Mouse (Mus musculus) limb, embryonic 12.5 days (tissue): ENCODE measurements around the gene Tulp4. TPM values are rescaled to one million over a fixed set of nuclear protein-coding genes. Genes with fewer than 3 reads are reported as not detected.
A peak's percentile ranks its signal among the peaks of the same experiment; 100 is the strongest.

Experiments
- ATAC-seq: fragments of 200-750 bp; cut with Nextera tagmentation; 2 replicates; pipeline ENCODE4 v1.8.0; 2017; ENCODE audit warnings: low read depth, moderate TSS enrichment; ENCODE audit not compliant: insufficient number of reproducible peaks, insufficient read depth, low FRiP score, low TSS enrichment
- H3K27ac ChIP-seq: fragments of 300-500 bp; sonication (generic); 2 replicates; pipeline ENCODE4 v1.5.1; 2016; ENCODE audit warnings: mild to moderate bottlenecking, moderate library complexity
- H3K27me3 ChIP-seq: fragments of 300-500 bp; sonication (generic); 2 replicates; pipeline ENCODE4 v1.6.1; 2016; ENCODE audit warnings: mild to moderate bottlenecking, moderate library complexity
- H3K36me3 ChIP-seq: fragments of 300-500 bp; sonication (generic); 2 replicates; pipeline ENCODE4 v1.6.1; 2016; ENCODE audit warnings: mild to moderate bottlenecking, moderate library complexity
- H3K4me1 ChIP-seq: fragments of 300-500 bp; sonication (generic); replicated peaks from 2 replicates; pipeline ENCODE4 v1.6.1; 2016
- H3K4me2 ChIP-seq: fragments of 300-500 bp; sonication (generic); 2 replicates; pipeline ENCODE4 v1.6.1; 2016; ENCODE audit warnings: mild to moderate bottlenecking, moderate library complexity
- H3K4me3 ChIP-seq: fragments of 300-500 bp; sonication (generic); replicated peaks from 2 replicates; pipeline ENCODE4 v1.5.1; 2016; ENCODE audit warnings: mild to moderate bottlenecking
- H3K9ac ChIP-seq: fragments of 300-500 bp; sonication (generic); replicated peaks from 2 replicates; pipeline ENCODE4 v1.6.1; 2016; ENCODE audit warnings: mild to moderate bottlenecking, moderate library complexity
- H3K9me3 ChIP-seq: fragments of 300-500 bp; sonication (generic); 2 replicates; pipeline ENCODE4 v1.6.1; 2016; ENCODE audit warnings: mild to moderate bottlenecking, moderate library complexity
- WGBS: fragments of 180-500 bp; shearing (Covaris S2); methylation state at CpG from one replicate; pipeline ENCODE4 v1.1.7; 2016; 5-methylcytosine and 5-hydroxymethylcytosine counted together
- polyA plus RNA-seq: library from polyadenylated mRNA; unstranded; fragments of >200 nt; fragmentation: Nextera tagmentation; extraction: Ambion mirVana; gene quantifications from 2 replicates; pipeline ENCODE4 v1.2.1, GENCODE M21; 2016

The Tulp4 gene
- polyA plus RNA-seq, 1 experiment from 2014 or later: 103 TPM

- H3K4me2 ChIP-seq: no peak overlapping the region
- H3K4me1 ChIP-seq: no peaks in the 10 kb centered on the region
- H3K36me3 ChIP-seq: peaks cover 3% of the 10 kb centered on the region; the same call in 1 of the 2 replicates
- H3K27me3 ChIP-seq: no peaks in the 10 kb centered on the region
- ATAC-seq: no peak
- H3K4me3 ChIP-seq: no peak overlapping the region
- H3K9ac ChIP-seq: no peak overlapping the region
- H3K9me3 ChIP-seq: no peaks in the 10 kb centered on the region
- H3K27ac ChIP-seq: no peak overlapping the region
- WGBS: 88% methylated on average over 9 of the region's 9 CpGs
Measured at GRCm38 (mm10) chr17:6161916-6162315, 55.7 kb downstream of the Tulp4 start.

- no peaks in the 10 kb centered on the region for H3K4me1 ChIP-seq
- no peak overlapping the region for H3K4me2 ChIP-seq
- H3K27ac ChIP-seq: no peak overlapping the region
- ATAC-seq: no peak
- 81% methylated on average over 1 of the region's 1 CpGs for WGBS
- no peak overlapping the region for H3K9ac ChIP-seq
- H3K4me3 ChIP-seq: no peak overlapping the region
- no peaks in the 10 kb centered on the region for H3K9me3 ChIP-seq
- H3K36me3 ChIP-seq: no peaks in the 10 kb centered on the region
- no peaks in the 10 kb centered on the region for H3K27me3 ChIP-seq
Measured at GRCm38 (mm10) chr17:6162761-6163160, 56.5 kb downstream of the Tulp4 start.

- no peak overlapping the region for H3K9ac ChIP-seq
- H3K27me3 ChIP-seq: no peaks in the 10 kb centered on the region
- H3K27ac ChIP-seq: no peak overlapping the region
- no peaks in the 10 kb centered on the region for H3K9me3 ChIP-seq
- no peak overlapping the region for H3K4me3 ChIP-seq
- no peaks in the 10 kb centered on the region for H3K4me1 ChIP-seq
- H3K36me3 ChIP-seq: no peaks in the 10 kb centered on the region
- no peak for ATAC-seq
- 68% methylated on average over 4 of the region's 4 CpGs for WGBS
- no peak overlapping the region for H3K4me2 ChIP-seq
Measured at GRCm38 (mm10) chr17:6164911-6165310, 58.7 kb downstream of the Tulp4 start.

GRCm38 (mm10) chr17:6172440-6172839 is 66.2 kb downstream of the Tulp4 start:
- no peak overlapping the region for H3K4me2 ChIP-seq
- no peak for ATAC-seq
- peaks cover 22% of the 10 kb centered on the region for H3K36me3 ChIP-seq
- 42% methylated on average over 7 of the region's 7 CpGs for WGBS
- no peak overlapping the region for H3K9ac ChIP-seq
- H3K27ac ChIP-seq: peak overlapping the region; percentile 68; the same call in 1 of the 2 replicates
- H3K9me3 ChIP-seq: no peaks in the 10 kb centered on the region
- no peaks in the 10 kb centered on the region for H3K27me3 ChIP-seq
- H3K4me1 ChIP-seq: peaks cover 11% of the 10 kb centered on the region
- no peak overlapping the region for H3K4me3 ChIP-seq

- peaks cover 29% of the 10 kb centered on the region for H3K36me3 ChIP-seq
- WGBS: 59% methylated on average over 5 of the region's 5 CpGs
- H3K9ac ChIP-seq: no peak overlapping the region
- H3K27me3 ChIP-seq: no peaks in the 10 kb centered on the region
- H3K9me3 ChIP-seq: no peaks in the 10 kb centered on the region
- ATAC-seq: no peak
- H3K4me3 ChIP-seq: no peak overlapping the region
- H3K4me1 ChIP-seq: peaks cover 11% of the 10 kb centered on the region
- H3K4me2 ChIP-seq: no peak overlapping the region
- H3K27ac ChIP-seq: peak overlapping the region; percentile 68
Measured at GRCm38 (mm10) chr17:6172926-6173690, 66.9 kb downstream of the Tulp4 start.

- ATAC-seq: no peak
- no peaks in the 10 kb centered on the region for H3K27me3 ChIP-seq
- H3K36me3 ChIP-seq: peaks cover 39% of the 10 kb centered on the region
- peaks cover 14% of the 10 kb centered on the region for H3K4me1 ChIP-seq
- 63% methylated on average over 1 of the region's 1 CpGs for WGBS
- no peak overlapping the region for H3K27ac ChIP-seq
- H3K4me3 ChIP-seq: no peak overlapping the region
- no peak overlapping the region for H3K9ac ChIP-seq
- H3K4me2 ChIP-seq: no peak overlapping the region
- H3K9me3 ChIP-seq: no peaks in the 10 kb centered on the region
Measured at GRCm38 (mm10) chr17:6174574-6174973, 68.3 kb downstream of the Tulp4 start.

- ATAC-seq: no peak
- H3K4me2 ChIP-seq: no peak overlapping the region
- H3K27ac ChIP-seq: no peak overlapping the region
- H3K9ac ChIP-seq: no peak overlapping the region
- no peaks in the 10 kb centered on the region for H3K27me3 ChIP-seq
- H3K4me3 ChIP-seq: no peak overlapping the region
- H3K4me1 ChIP-seq: peaks cover 3% of the 10 kb centered on the region; the same call in 1 of the 2 replicates
- 76% methylated on average over 6 of the region's 6 CpGs for WGBS
- no peaks in the 10 kb centered on the region for H3K9me3 ChIP-seq
- peaks cover 54% of the 10 kb centered on the region for H3K36me3 ChIP-seq
Measured at GRCm38 (mm10) chr17:6178564-6179267, 72.5 kb downstream of the Tulp4 start.

- whole genome bisulfite sequencing: 57% methylated on average over 4 of the region's 4 CpGs
- no peak for ATAC-seq
- Histone ChIP-seq H3K27me3 (no peaks in the 10 kb centered on the region), H3K27ac (no peak overlapping the region), H3K9ac (no peak overlapping the region), H3K4me2 (no peak overlapping the region), H3K4me3 (no peak overlapping the region), H3K36me3 (peaks cover 57% of the 10 kb centered on the region), H3K4me1 (peaks cover 3% of the 10 kb centered on the region; the same call in 1 of the 2 replicates), H3K9me3 (no peaks in the 10 kb centered on the region)
Measured at GRCm38 (mm10) chr17:6179389-6179788, 73.2 kb downstream of the Tulp4 start.

GRCm38 (mm10) chr17:6180421-6180820 is 74.2 kb downstream of the Tulp4 start:
- ATAC-seq: no peak
- Histone ChIP-seq H3K9me3 (no peaks in the 10 kb centered on the region), H3K4me2 (no peak overlapping the region), H3K9ac (no peak overlapping the region), H3K4me1 (peaks cover 3% of the 10 kb centered on the region; the same call in 1 of the 2 replicates), H3K4me3 (no peak overlapping the region), H3K27me3 (no peaks in the 10 kb centered on the region), H3K36me3 (peaks cover 60% of the 10 kb centered on the region), H3K27ac (no peak overlapping the region)
- WGBS: 80% methylated on average over 3 of the region's 3 CpGs

GRCm38 (mm10) chr17:6182715-6183114 is 76.5 kb downstream of the Tulp4 start:
- Histone ChIP-seq H3K9me3 (no peaks in the 10 kb centered on the region), H3K4me1 (peaks cover 3% of the 10 kb centered on the region; the same call in 1 of the 2 replicates), H3K27ac (no peak overlapping the region), H3K9ac (no peak overlapping the region), H3K36me3 (peaks cover 62% of the 10 kb centered on the region), H3K4me3 (no peak overlapping the region), H3K27me3 (no peaks in the 10 kb centered on the region), H3K4me2 (no peak overlapping the region)
- ATAC-seq: no peak
- WGBS: 84% methylated on average over 4 of the region's 4 CpGs

GRCm38 (mm10) chr17:6186651-6187050 is 80.4 kb downstream of the Tulp4 start:
- no peak for ATAC-seq

More at GRCm38 (mm10) chr17:6186651-6187050, 80.4 kb downstream of the Tulp4 start:
- H3K4me1 ChIP-seq: no peaks in the 10 kb centered on the region
- no peak overlapping the region for H3K27ac ChIP-seq
- no peaks in the 10 kb centered on the region for H3K27me3 ChIP-seq
- 92% methylated on average over 4 of the region's 4 CpGs for WGBS
- no peak overlapping the region for H3K9ac ChIP-seq
- peaks cover 57% of the 10 kb centered on the region for H3K36me3 ChIP-seq
- no peak overlapping the region for H3K4me3 ChIP-seq
- no peaks in the 10 kb centered on the region for H3K9me3 ChIP-seq
- no peak overlapping the region for H3K4me2 ChIP-seq
